Mouse (Mus musculus): ENCODE results near the gene Ankrd2.

- TF ChIP-seq CTCF (IDR thresholded peaks at IDR 0.05; ENCODE audit: low read depth) = peak; percentile 86
- TF ChIP-seq EP300 (IDR thresholded peaks at IDR 0.05; ENCODE audit: low read depth) = no peak
Observed at GRCm38 (mm10) chr19:42045269-42046102, 9.7 kb downstream of the Ankrd2 start, which contains the start of gene Hoga1.

All from heart, postnatal 0 days (tissue).